Mouse (Mus musculus): ENCODE data around the gene Gm9944. TPM values are rescaled to one million over a fixed set of nuclear protein-coding genes. Genes with fewer than 3 reads are reported as not detected.

Gm9944 gene
- not detected in 2 replicates for polyA plus RNA-seq (2015; fragmentation: Nextera tagmentation; extraction: Ambion mirVana)

- H3K4me3 ChIP-seq (replicated peaks; ENCODE audit: low read length): no peak within 1 kb of the TSS
- H3K27me3 ChIP-seq (replicated peaks; ENCODE audit: control insufficient read depth, insufficient read depth, low read length): no peaks in the 10 kb centered on the region
- no peak for ATAC-seq
- no peaks in the 10 kb centered on the region for H3K36me3 ChIP-seq (ENCODE audit: control insufficient read depth, insufficient read depth)
- no peak within 1 kb of the TSS for H3K27ac ChIP-seq (ENCODE audit: low read length)
- 70% methylated on average over 2 of the region's 2 CpGs for WGBS
- H3K9ac ChIP-seq (replicated peaks; ENCODE audit: low read depth, low read length): no peak within 1 kb of the TSS
- H3K4me1 ChIP-seq (replicated peaks; ENCODE audit: control insufficient read depth, insufficient read depth, low read length): no peaks in the 10 kb centered on the region
- no peak within 1 kb of the TSS for H3K4me2 ChIP-seq (ENCODE audit: low read length)
- peaks cover 21% of the 10 kb centered on the region for H3K9me3 ChIP-seq (ENCODE audit: control insufficient read depth, low read length)
These were observed at the start of gene Gm9944 for GRCm38 (mm10) chr4:144453217-144453616. TSS of gene Gm9944 (minus strand) at chr4:144453317.

DNA sequence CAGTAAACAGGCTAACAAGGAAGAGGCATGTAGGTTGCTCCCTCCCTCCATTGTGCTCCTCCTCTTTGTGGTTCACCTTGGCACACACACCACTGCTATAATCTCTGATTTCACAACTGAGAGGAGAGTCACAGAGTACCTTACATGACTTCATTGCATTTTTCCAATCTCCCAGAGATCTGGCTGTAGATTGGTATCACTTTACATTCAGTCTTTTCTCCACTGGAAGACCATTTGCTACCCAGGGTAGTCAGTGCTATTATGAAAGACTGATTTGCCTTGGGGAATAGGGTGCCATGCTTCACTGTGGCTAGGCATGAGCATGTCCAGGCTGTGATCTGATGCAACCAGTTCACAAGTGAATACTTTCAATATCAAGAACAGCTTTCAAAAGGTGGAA is 40.2 kb upstream of the Gm9944 start:
- peaks cover 10% of the 10 kb centered on the region for H3K9me3 ChIP-seq (ENCODE audit: control insufficient read depth, low read length)
- no peak overlapping the region for H3K4me2 ChIP-seq (ENCODE audit: low read length)
- no peaks in the 10 kb centered on the region for H3K36me3 ChIP-seq (ENCODE audit: control insufficient read depth, insufficient read depth)
- no peak overlapping the region for H3K9ac ChIP-seq (replicated peaks; ENCODE audit: low read depth, low read length)
- no peak overlapping the region for H3K4me3 ChIP-seq (replicated peaks; ENCODE audit: low read length)
- H3K4me1 ChIP-seq (replicated peaks; ENCODE audit: control insufficient read depth, insufficient read depth, low read length): no peaks in the 10 kb centered on the region
- H3K27ac ChIP-seq (ENCODE audit: low read length): no peak overlapping the region
- no peak for ATAC-seq
- no peaks in the 10 kb centered on the region for H3K27me3 ChIP-seq (replicated peaks; ENCODE audit: control insufficient read depth, insufficient read depth, low read length)

DNA sequence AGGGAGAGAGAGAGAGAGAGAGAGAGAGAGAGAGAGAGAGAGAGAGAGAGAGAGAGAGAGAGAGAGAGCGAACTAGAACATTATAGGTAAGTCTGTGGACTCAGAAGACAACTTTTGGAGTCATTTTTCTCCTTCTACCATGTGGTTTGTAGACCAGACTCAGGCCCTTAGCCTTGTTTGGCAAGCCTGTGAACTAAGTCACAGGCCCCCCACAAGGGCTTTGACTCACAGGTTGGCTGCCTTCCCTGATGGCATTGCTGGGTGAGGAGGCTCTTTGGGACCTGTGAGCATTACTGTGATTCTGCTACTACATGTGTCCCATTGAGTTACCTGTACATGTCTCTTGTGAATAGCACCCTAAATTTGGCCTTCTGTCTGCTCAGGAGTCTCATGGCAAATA is 15.0 kb upstream of the Gm9944 start:
- Histone ChIP-seq H3K27ac (ENCODE audit: low read length) (no peak overlapping the region), H3K27me3 (replicated peaks; ENCODE audit: control insufficient read depth, insufficient read depth, low read length) (no peaks in the 10 kb centered on the region), H3K36me3 (ENCODE audit: control insufficient read depth, insufficient read depth) (no peaks in the 10 kb centered on the region), H3K4me1 (replicated peaks; ENCODE audit: control insufficient read depth, insufficient read depth, low read length) (no peaks in the 10 kb centered on the region), H3K4me3 (replicated peaks; ENCODE audit: low read length) (no peak overlapping the region), H3K4me2 (ENCODE audit: low read length) (no peak overlapping the region), H3K9me3 (ENCODE audit: control insufficient read depth, low read length) (peaks cover 29% of the 10 kb centered on the region), H3K9ac (replicated peaks; ENCODE audit: low read depth, low read length) (no peak overlapping the region)
- WGBS: 89% methylated on average over 1 of the region's 1 CpGs
- no peak for ATAC-seq

DNA sequence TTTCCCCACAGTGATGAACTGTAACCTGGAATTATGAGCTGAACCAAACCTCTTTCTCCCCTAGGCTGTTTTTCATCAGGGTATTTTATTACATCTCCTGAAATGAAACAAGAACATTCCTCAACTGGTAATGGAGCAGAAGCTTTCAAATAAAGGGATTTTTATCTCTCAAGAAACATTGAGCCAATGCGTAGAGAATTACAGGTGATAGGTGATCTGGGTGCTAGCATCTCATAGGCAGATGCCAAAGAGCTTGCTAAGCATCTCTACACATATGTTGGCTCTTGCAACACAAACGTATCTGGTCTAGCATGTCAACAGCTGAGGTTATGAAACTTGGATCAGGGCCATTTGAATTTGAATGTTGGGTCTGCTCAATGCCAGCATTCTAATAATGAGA is 12.1 kb upstream of the Gm9944 start:
- Histone ChIP-seq H3K4me3 (replicated peaks; ENCODE audit: low read length) (no peak overlapping the region), H3K4me2 (ENCODE audit: low read length) (no peak overlapping the region), H3K9ac (replicated peaks; ENCODE audit: low read depth, low read length) (no peak overlapping the region), H3K27ac (ENCODE audit: low read length) (no peak overlapping the region), H3K9me3 (ENCODE audit: control insufficient read depth, low read length) (peaks cover 28% of the 10 kb centered on the region), H3K4me1 (replicated peaks; ENCODE audit: control insufficient read depth, insufficient read depth, low read length) (no peaks in the 10 kb centered on the region), H3K27me3 (replicated peaks; ENCODE audit: control insufficient read depth, insufficient read depth, low read length) (no peaks in the 10 kb centered on the region), H3K36me3 (ENCODE audit: control insufficient read depth, insufficient read depth) (no peaks in the 10 kb centered on the region)
- 76% methylated on average over 2 of the region's 2 CpGs for WGBS
- no peak for ATAC-seq

GRCm38 (mm10) chr4:144463656-144464055 is 10.5 kb upstream of the Gm9944 start, which contains the start of gene Aadacl3:
TSS of gene Aadacl3 (minus strand) at chr4:144463756.
- H3K36me3 ChIP-seq (ENCODE audit: control insufficient read depth, insufficient read depth): no peaks in the 10 kb centered on the region
- no peak for ATAC-seq
- no peaks in the 10 kb centered on the region for H3K27me3 ChIP-seq (replicated peaks; ENCODE audit: control insufficient read depth, insufficient read depth, low read length)
- no peak within 1 kb of the TSS for H3K9ac ChIP-seq (replicated peaks; ENCODE audit: low read depth, low read length)
- peaks cover 31% of the 10 kb centered on the region for H3K9me3 ChIP-seq (ENCODE audit: control insufficient read depth, low read length)
- H3K27ac ChIP-seq (ENCODE audit: low read length): no peak within 1 kb of the TSS
- no peak within 1 kb of the TSS for H3K4me3 ChIP-seq (replicated peaks; ENCODE audit: low read length)
- no peak within 1 kb of the TSS for H3K4me2 ChIP-seq (ENCODE audit: low read length)
- 71% methylated on average over 3 of the region's 3 CpGs for WGBS
- H3K4me1 ChIP-seq (replicated peaks; ENCODE audit: control insufficient read depth, insufficient read depth, low read length): no peaks in the 10 kb centered on the region

DNA sequence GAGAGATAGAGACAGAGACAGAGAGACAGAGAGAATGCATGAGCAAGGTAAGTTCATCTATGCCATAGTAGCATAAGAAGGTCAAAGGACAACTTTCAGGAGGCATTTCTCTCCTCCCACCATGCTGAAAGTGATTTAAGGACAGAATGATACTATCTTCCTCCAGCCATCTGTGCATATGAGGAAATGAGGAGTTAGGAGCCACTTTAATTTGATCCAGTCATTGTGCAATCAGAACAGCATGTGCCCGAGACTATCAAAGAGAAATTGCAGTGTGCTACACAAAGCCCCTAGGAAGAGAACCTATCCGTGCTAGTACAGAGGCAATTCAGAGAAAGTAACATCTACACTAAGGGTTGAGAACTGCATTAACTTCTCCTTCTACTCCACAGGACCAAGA is 4.6 kb downstream of the Gm9944 start:
- H3K9me3 ChIP-seq (ENCODE audit: control insufficient read depth, low read length): peaks cover 8% of the 10 kb centered on the region; the same call in 1 of the 2 replicates
- H3K27ac ChIP-seq (ENCODE audit: low read length): no peak overlapping the region
- H3K36me3 ChIP-seq (ENCODE audit: control insufficient read depth, insufficient read depth): no peaks in the 10 kb centered on the region
- no peak overlapping the region for H3K4me3 ChIP-seq (replicated peaks; ENCODE audit: low read length)
- no peak overlapping the region for H3K9ac ChIP-seq (replicated peaks; ENCODE audit: low read depth, low read length)
- 84% methylated on average over 2 of the region's 2 CpGs for WGBS
- no peaks in the 10 kb centered on the region for H3K4me1 ChIP-seq (replicated peaks; ENCODE audit: control insufficient read depth, insufficient read depth, low read length)
- H3K27me3 ChIP-seq (replicated peaks; ENCODE audit: control insufficient read depth, insufficient read depth, low read length): no peaks in the 10 kb centered on the region
- no peak for ATAC-seq
- no peak overlapping the region for H3K4me2 ChIP-seq (ENCODE audit: low read length)

- Histone ChIP-seq H3K9ac (replicated peaks; ENCODE audit: low read depth, low read length) (no peak overlapping the region), H3K9me3 (ENCODE audit: control insufficient read depth, low read length) (peaks cover 24% of the 10 kb centered on the region), H3K27ac (ENCODE audit: low read length) (no peak overlapping the region), H3K4me3 (replicated peaks; ENCODE audit: low read length) (no peak overlapping the region), H3K4me1 (replicated peaks; ENCODE audit: control insufficient read depth, insufficient read depth, low read length) (no peaks in the 10 kb centered on the region), H3K36me3 (ENCODE audit: control insufficient read depth, insufficient read depth) (no peaks in the 10 kb centered on the region), H3K4me2 (ENCODE audit: low read length) (no peak overlapping the region), H3K27me3 (replicated peaks; ENCODE audit: control insufficient read depth, insufficient read depth, low read length) (no peaks in the 10 kb centered on the region)
- 79% methylated on average over 1 of the region's 1 CpGs for WGBS
- ATAC-seq: no peak
These were observed 11.5 kb downstream of the Gm9944 start for GRCm38 (mm10) chr4:144441582-144441981.

DNA sequence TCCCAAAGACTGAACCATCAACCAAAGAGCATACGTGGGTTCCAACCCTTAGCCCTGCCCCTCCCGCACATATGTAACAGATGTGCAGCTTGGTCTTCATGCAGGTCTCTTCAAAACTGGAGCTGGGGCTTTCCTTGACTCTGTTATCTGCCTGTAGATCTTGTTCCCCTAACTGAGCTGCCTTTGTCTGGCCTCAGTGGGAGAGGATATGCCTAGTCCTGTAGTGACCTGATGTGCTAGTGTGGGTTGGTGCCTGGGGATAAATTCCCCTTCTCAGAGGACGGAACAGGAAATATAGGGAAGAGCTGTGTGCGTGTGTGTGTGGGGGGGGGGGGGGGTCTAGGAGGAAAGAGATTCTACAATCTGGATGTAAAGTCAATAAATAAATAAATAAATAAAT is 12.0 kb downstream of the Gm9944 start:
- 91% methylated on average over 4 of the region's 4 CpGs for WGBS
- ATAC-seq: no peak
- H3K27me3 ChIP-seq (replicated peaks; ENCODE audit: control insufficient read depth, insufficient read depth, low read length): no peaks in the 10 kb centered on the region

GRCm38 (mm10) chr4:144438672-144439071 is 14.4 kb downstream of the Gm9944 start, which contains the start of gene 1700012P22Rik:
TSS of gene 1700012P22Rik (minus strand) at chr4:144438772.
- no peak within 1 kb of the TSS for H3K27ac ChIP-seq (ENCODE audit: low read length)
- H3K9me3 ChIP-seq (ENCODE audit: control insufficient read depth, low read length): peaks cover 19% of the 10 kb centered on the region
- H3K36me3 ChIP-seq (ENCODE audit: control insufficient read depth, insufficient read depth): no peaks in the 10 kb centered on the region
- no peak within 1 kb of the TSS for H3K4me3 ChIP-seq (replicated peaks; ENCODE audit: low read length)
- no peaks in the 10 kb centered on the region for H3K4me1 ChIP-seq (replicated peaks; ENCODE audit: control insufficient read depth, insufficient read depth, low read length)
- H3K27me3 ChIP-seq (replicated peaks; ENCODE audit: control insufficient read depth, insufficient read depth, low read length): no peaks in the 10 kb centered on the region
- H3K9ac ChIP-seq (replicated peaks; ENCODE audit: low read depth, low read length): no peak within 1 kb of the TSS
- no peak within 1 kb of the TSS for H3K4me2 ChIP-seq (ENCODE audit: low read length)
- no peak for ATAC-seq

More for the DNA sequence above, 12.0 kb downstream of the Gm9944 start:
- H3K4me1 ChIP-seq (replicated peaks; ENCODE audit: control insufficient read depth, insufficient read depth, low read length): no peaks in the 10 kb centered on the region
- no peak overlapping the region for H3K27ac ChIP-seq (ENCODE audit: low read length)
- no peak overlapping the region for H3K4me2 ChIP-seq (ENCODE audit: low read length)
- peaks cover 24% of the 10 kb centered on the region for H3K9me3 ChIP-seq (ENCODE audit: control insufficient read depth, low read length)
- H3K4me3 ChIP-seq (replicated peaks; ENCODE audit: low read length): no peak overlapping the region
- no peak overlapping the region for H3K9ac ChIP-seq (replicated peaks; ENCODE audit: low read depth, low read length)
- H3K36me3 ChIP-seq (ENCODE audit: control insufficient read depth, insufficient read depth): no peaks in the 10 kb centered on the region

DNA sequence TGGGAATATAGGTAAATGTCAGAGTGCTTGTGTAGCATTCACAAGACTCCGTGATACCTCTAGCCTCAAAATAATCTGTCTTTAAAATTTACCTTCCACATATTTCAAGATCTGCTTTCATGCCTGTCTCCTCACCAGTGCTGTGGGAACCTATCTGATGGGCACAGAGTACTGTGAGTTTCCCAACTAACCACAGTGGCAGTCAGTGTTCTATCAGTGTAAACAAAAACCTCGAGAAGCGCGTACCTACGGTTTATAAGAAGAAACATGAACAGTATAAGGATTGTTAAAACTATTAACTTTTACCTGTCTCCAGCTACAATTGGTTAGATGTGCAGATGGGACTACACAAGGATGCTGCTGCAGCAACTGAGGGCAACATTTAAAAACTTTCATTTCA is 19.9 kb downstream of the Gm9944 start:
- Histone ChIP-seq H3K27ac (ENCODE audit: low read length) (no peak overlapping the region), H3K4me1 (replicated peaks; ENCODE audit: control insufficient read depth, insufficient read depth, low read length) (no peaks in the 10 kb centered on the region), H3K36me3 (ENCODE audit: control insufficient read depth, insufficient read depth) (no peaks in the 10 kb centered on the region), H3K27me3 (replicated peaks; ENCODE audit: control insufficient read depth, insufficient read depth, low read length) (no peaks in the 10 kb centered on the region), H3K4me3 (replicated peaks; ENCODE audit: low read length) (no peak overlapping the region), H3K9me3 (ENCODE audit: control insufficient read depth, low read length) (peaks cover 5% of the 10 kb centered on the region; the same call in 1 of the 2 replicates), H3K4me2 (ENCODE audit: low read length) (no peak overlapping the region), H3K9ac (replicated peaks; ENCODE audit: low read depth, low read length) (no peak overlapping the region)
- ATAC-seq: no peak
- 91% methylated on average over 5 of the region's 5 CpGs for WGBS

All from forebrain, embryonic 16.5 days (tissue).